Mouse (Mus musculus) brain, embryonic 14.5 days (tissue): ENCODE measurements at regions not wholly inside any gene's neighbourhood (a gene's known extent, or its start where the extent isn't known, plus 50 kb on each side); places are given as distances from the start of the nearest gene placed in this dataset.

Experiments used
- CTCF ChIP-seq: fragments of 200-500 bp; IDR thresholded peaks from 2 replicates; pipeline ENCODE4 v1.5.1; 2012; ENCODE audit warnings: inconsistent platforms, mild to moderate bottlenecking, moderate library complexity, borderline replicate concordance; ENCODE audit not compliant: insufficient read depth, insufficient read length; ENCODE audit errors: extremely low read depth
- POLR2A ChIP-seq: fragments of 200-500 bp; IDR thresholded peaks from 2 replicates; pipeline ENCODE4 v1.6.1; 2012; ENCODE audit warnings: mild to moderate bottlenecking, inconsistent platforms, borderline replicate concordance; ENCODE audit not compliant: poor library complexity, insufficient read depth, insufficient read length, severe bottlenecking; ENCODE audit errors: extremely low read depth

DNA sequence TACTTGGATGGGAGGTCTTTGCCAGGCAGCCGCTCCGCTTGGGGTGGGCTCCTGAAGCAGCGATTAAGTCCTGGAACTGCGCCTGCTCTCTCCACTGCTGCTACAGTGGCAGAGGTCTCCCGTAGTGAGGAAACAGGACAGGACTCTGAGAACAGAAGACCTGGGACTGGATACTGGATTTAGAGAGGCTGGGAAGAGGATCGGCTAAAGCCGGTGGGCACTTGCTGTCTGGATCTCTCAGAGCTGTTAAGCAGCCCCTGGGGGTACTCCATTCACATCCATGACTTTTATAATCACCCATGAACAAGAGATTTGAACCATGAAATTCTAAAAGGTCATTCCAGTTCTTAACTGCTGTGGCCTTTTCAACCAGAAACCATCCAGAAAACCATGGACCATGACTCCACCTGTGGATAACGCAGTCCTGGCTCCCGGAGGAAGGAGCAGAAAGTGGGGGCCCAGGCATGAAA, 135.4 kb upstream of the Kctd3 start:
- no peak for TF ChIP-seq POLR2A
- no peak for TF ChIP-seq CTCF
